Mouse (Mus musculus) testis, adult 2 months (tissue): ENCODE data around the gene Dnajb4. TPM values are rescaled to one million over a fixed set of nuclear protein-coding genes. Genes with fewer than 3 reads are reported as not detected.

Experiments
- H3K27ac ChIP-seq: fragments of 200-500 bp; 2 replicates; pipeline ENCODE4 v1.5.1; 2012; ENCODE audit warnings: low read depth, low read length; ENCODE audit not compliant: control insufficient read depth, insufficient read depth
- H3K27me3 ChIP-seq: fragments of 200-500 bp; 2 replicates; pipeline ENCODE4 v1.6.1; 2012; ENCODE audit warnings: mild to moderate bottlenecking, low read length, moderate library complexity; ENCODE audit not compliant: control insufficient read depth, insufficient read depth
- H3K36me3 ChIP-seq: fragments of 200-500 bp; 2 replicates; pipeline ENCODE4 v1.6.1; 2012; ENCODE audit warnings: mild to moderate bottlenecking, low read length; ENCODE audit not compliant: control insufficient read depth, insufficient read depth
- H3K4me1 ChIP-seq: fragments of 200-500 bp; 2 replicates; pipeline ENCODE4 v1.6.1; 2012; ENCODE audit warnings: low read length; ENCODE audit not compliant: control insufficient read depth, insufficient read depth
- H3K4me3 ChIP-seq: fragments of 200-500 bp; 2 replicates; pipeline ENCODE4 v1.5.1; 2012; ENCODE audit warnings: low read depth, mild to moderate bottlenecking, low read length, moderate library complexity, mixed read lengths; ENCODE audit not compliant: control insufficient read depth
- CTCF ChIP-seq: fragments of 200-500 bp; IDR thresholded peaks from 2 replicates; pipeline ENCODE4 v1.5.1; 2012; ENCODE audit warnings: low read depth, mild to moderate bottlenecking, inconsistent platforms, low read length, moderate library complexity; ENCODE audit not compliant: control insufficient read depth, insufficient read depth, insufficient replicate concordance
- POLR2A ChIP-seq: fragments of 200-500 bp; IDR thresholded peaks from 2 replicates; pipeline ENCODE4 v1.6.1; 2012; ENCODE audit warnings: low read depth, mild to moderate bottlenecking, inconsistent platforms, low read length, moderate library complexity; ENCODE audit not compliant: control insufficient read depth
- polyA plus RNA-seq: library from polyadenylated mRNA; depleted of rRNA; stranded (reverse); fragments of >200 nt; gene quantifications from 2 replicates; pipeline ENCODE4 v1.2.3, GENCODE M21; 2012

The Dnajb4 gene
- polyA plus RNA-seq, 1 experiment, result 72.6 TPM

DNA sequence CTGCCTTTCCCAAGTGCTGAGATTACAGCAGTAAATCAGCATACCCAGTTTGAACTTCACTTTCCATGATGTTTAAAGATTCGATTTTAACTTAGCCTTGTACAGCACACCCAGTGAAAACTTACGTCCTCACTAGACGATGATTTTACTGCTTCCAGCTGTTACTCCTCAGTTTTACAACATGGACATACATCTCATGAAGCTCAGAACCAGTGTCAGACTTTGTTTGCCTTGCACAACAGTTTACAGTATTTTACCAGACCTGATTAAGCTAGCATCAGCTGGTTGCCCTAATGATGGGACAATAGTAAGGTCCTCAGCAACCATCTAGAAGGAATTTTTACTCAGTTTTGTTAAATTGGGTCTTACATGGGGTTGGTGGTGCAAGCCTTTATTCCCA, 31.0 kb upstream of the Dnajb4 start:
- Histone ChIP-seq H3K4me3 (no peak overlapping the region), H3K27me3 (no peaks in the 10 kb centered on the region), H3K27ac (no peak overlapping the region), H3K4me1 (no peaks in the 10 kb centered on the region), H3K36me3 (no peaks in the 10 kb centered on the region)
- TF ChIP-seq POLR2A (no peak), CTCF (no peak)

DNA sequence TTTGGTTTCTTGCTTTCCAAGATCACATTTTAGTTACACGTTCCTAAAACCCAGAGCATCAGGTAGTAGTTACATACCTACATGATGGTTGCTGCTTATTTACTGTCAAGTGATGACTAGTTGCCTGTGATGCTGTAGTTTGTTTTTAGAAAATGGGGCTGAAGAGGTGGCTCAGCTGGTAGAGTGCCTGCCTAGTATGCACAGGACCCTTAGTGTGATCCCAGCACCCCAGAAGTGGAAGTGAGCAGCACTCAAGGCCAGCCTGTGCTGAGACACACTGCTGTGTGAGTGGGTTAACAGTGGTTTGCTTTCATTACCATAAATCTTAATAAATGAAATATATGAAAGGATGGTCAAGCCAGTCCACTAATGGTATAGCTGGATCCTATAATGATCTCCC, 29.5 kb upstream of the Dnajb4 start:
- Histone ChIP-seq H3K27me3 (no peaks in the 10 kb centered on the region), H3K4me3 (no peak overlapping the region), H3K4me1 (no peaks in the 10 kb centered on the region), H3K36me3 (no peaks in the 10 kb centered on the region), H3K27ac (no peak overlapping the region)
- TF ChIP-seq POLR2A (no peak), CTCF (no peak)

DNA sequence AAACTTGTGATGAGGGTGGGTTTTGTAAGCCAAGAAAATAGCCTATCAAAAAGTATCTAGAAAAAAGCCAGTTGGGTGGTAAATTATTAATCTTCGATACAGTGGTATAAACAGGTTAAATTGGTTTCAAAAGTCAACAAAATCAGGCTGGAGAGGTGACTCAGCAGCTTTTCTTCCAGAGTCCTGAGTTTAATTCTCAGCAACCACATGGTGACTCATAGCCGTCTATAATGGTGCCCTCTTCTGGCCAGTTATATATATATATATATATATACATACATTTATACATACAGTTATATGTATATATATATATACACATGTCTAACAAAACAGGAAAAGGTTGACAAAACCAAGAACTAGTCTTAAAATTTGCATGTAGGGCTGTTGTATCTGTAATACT, 28.7 kb upstream of the Dnajb4 start:
- H3K4me1 ChIP-seq, result no peaks in the 10 kb centered on the region
- no peaks in the 10 kb centered on the region for H3K27me3 ChIP-seq

DNA sequence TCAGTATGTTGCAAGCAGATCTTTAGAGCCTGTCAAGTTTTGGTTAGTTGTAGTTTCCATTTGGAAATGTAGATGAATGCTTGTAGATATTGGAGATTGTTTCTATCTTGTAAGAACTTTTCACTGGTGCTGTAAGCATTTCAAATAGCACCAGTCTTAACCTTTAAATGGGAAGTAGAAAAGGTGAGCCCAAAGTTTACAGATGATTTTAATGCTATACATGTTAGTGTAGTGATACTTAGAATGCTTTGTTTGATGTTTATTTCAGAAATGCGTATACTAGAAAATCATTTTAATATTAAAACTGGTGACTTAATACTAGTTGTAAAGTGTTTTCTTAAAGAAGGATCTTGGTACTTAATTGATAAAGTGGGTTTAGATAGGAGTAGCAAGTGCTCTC, 25.7 kb upstream of the Dnajb4 start:
- no peak overlapping the region for H3K27ac ChIP-seq
- TF ChIP-seq POLR2A (no peak), CTCF (no peak)
- H3K27me3 ChIP-seq, result no peaks in the 10 kb centered on the region
- no peaks in the 10 kb centered on the region for H3K4me1 ChIP-seq
- no peak overlapping the region for H3K4me3 ChIP-seq
- H3K36me3 ChIP-seq, result no peaks in the 10 kb centered on the region

More for the DNA sequence above, 28.7 kb upstream of the Dnajb4 start:
- TF ChIP-seq CTCF (no peak), POLR2A (no peak)
- H3K36me3 ChIP-seq, result no peaks in the 10 kb centered on the region
- no peak overlapping the region for H3K27ac ChIP-seq
- H3K4me3 ChIP-seq, result no peak overlapping the region

DNA sequence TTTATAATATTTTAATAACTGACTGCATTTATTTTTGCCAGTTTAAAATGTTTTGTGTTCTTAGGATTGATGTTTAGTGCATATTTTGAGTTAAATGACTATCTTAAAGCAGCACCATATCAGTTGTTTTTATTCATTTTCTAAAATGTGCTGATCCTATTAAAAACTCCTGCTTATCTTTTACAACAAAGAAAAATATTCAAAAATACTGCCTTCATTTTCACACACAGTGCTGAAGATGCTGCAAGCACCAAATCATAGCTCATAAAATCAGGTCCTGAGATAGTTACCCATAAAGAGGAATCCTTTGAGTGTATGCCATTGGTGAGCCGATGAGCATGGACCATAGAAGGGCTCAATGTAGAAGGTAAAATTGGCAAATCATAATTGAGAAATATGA, 25.1 kb upstream of the Dnajb4 start:
- no peak overlapping the region for H3K27ac ChIP-seq
- H3K36me3 ChIP-seq, result no peaks in the 10 kb centered on the region
- no peak overlapping the region for H3K4me3 ChIP-seq
- no peaks in the 10 kb centered on the region for H3K4me1 ChIP-seq
- TF ChIP-seq CTCF (no peak), POLR2A (no peak)
- H3K27me3 ChIP-seq, result no peaks in the 10 kb centered on the region

DNA sequence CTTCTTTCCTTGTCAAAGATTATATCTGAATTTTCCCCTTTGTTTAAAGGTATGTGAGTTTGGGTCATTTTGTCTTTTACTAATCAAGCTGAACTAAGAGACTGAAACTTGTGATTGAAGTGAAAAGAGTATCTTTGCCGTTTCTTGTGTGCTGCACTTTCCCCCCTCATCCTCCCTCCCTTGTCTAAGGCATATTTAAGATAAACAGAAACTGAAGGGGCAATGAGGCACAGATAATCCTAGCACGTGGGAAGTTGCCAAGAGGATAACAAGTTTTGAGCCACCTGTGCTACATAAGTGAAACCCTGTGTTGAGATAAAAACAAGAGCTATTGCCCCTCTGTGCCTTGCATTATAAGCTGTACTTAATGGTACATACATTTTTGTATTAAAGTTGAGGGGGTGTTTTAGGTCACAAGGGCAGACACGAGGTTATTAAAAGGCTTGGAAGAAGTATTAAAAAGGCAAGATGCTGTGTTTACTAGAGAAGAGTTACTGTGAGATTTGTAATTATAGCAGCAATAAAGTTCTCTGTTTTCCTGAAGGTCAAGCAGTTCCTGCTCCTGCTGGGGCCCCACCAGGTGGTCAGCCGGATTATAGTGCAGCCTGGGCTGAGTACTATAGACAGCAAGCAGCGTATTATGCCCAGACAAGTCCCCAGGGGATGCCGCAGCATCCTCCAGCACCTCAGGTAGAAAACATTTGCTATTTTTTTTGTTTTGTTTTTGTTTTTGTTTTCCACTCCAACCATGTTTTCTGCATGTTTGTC, 21.4 kb upstream of the Dnajb4 start:
- Histone ChIP-seq H3K36me3 (no peaks in the 10 kb centered on the region; the same call in 1 of the 2 replicates), H3K27ac (no peak overlapping the region)

DNA sequence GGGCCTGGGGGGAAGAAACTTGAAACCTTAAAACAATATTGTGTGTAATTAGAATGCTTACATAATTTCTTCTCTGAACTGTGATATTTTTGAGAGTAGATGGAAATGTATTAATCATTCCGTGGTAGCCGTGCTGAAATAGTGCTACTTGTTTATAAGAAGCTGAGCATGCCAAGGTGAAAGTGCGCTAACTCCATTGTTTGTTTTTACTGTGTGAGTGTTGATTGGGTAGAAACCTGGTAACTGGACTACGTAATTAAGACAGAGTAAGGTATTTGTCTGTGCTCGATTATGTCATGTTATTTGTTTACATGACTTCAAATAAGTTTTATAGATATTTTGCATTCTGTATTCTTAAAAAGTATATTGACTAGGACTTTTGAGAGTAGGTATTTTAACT, 19.2 kb upstream of the Dnajb4 start:
- H3K4me3 ChIP-seq, result no peak overlapping the region
- no peaks in the 10 kb centered on the region; the same call in 1 of the 2 replicates for H3K36me3 ChIP-seq
- H3K27ac ChIP-seq, result no peak overlapping the region
- H3K4me1 ChIP-seq, result no peaks in the 10 kb centered on the region
- no peaks in the 10 kb centered on the region for H3K27me3 ChIP-seq
- no peak for TF ChIP-seq POLR2A

More for the DNA sequence above, 21.4 kb upstream of the Dnajb4 start:
- no peak for TF ChIP-seq CTCF
- TF ChIP-seq POLR2A, result no peak
- H3K4me3 ChIP-seq, result no peak overlapping the region
- H3K27me3 ChIP-seq, result no peaks in the 10 kb centered on the region
- H3K4me1 ChIP-seq, result no peaks in the 10 kb centered on the region
